Mouse (Mus musculus) cerebellum, adult 8-10 months (tissue): ENCODE measurements at regions not wholly inside any gene's neighbourhood (a gene's known extent, or its start where the extent isn't known, plus 50 kb on each side); places are given as distances from the start of the nearest gene placed in this dataset.

Experiments used
- DNase-seq: peaks from one replicate; pipeline ENCODE4 v3.0.0; 2022

- DNase-seq = no peak
Observed at GRCm38 (mm10) chr17:66259697-66260096, 136.4 kb downstream of the Ddx11 start.

GRCm38 (mm10) chr17:66262681-66263240, 139.4 kb downstream of the Ddx11 start:
- DNase-seq = no peak

GRCm38 (mm10) chr17:66263405-66263804, 140.1 kb downstream of the Ddx11 start:
- no peak for DNase-seq

- no peak for DNase-seq
Observed at GRCm38 (mm10) chr17:66266803-66267202, 143.5 kb downstream of the Ddx11 start.

- DNase-seq = peak; percentile 46
Observed at GRCm38 (mm10) chr17:66267831-66268230, 144.5 kb downstream of the Ddx11 start.

- no peak for DNase-seq
Observed at GRCm38 (mm10) chr17:66269567-66269966, 146.2 kb downstream of the Ddx11 start.

- DNase-seq = no peak
Observed at GRCm38 (mm10) chr17:66271906-66272305, 148.6 kb downstream of the Ddx11 start.

- peak; percentile 60 for DNase-seq
Observed at GRCm38 (mm10) chr17:66276778-66277177, 153.5 kb downstream of the Ddx11 start.

GRCm38 (mm10) chr17:66278037-66278436, 154.7 kb downstream of the Ddx11 start:
- DNase-seq = no peak

GRCm38 (mm10) chr17:66285295-66285694, 162.0 kb downstream of the Ddx11 start:
- no peak for DNase-seq
